Mouse (Mus musculus): ENCODE results near the gene Camk1d.

DNA sequence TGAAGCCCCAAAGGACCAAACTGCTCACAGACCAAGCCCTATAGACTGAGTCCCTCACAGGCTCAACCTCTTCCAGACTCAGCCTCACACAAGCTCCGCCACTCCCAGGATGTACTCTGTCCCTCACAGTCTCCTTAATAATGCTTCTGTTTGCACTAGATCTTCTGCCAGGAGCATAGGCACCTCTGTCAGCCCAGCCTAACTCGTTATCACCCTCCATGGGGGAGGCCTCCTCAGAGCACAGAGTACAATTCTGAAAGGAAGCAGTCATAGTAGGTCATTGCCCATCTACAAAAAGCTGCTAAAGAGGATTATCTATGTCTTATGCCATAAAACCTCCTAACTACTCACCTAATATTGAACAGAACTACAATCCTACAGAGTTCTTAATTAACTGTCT is 276.6 kb downstream of the Camk1d start:
- no peak for TF ChIP-seq CTCF (IDR thresholded peaks at IDR 0.05; ENCODE audit: low read depth, low read length)
- no peak for TF ChIP-seq TAL1 (conservative IDR thresholded peaks at IDR 0.05; ENCODE audit: low read depth, low read length)
- no peak for TF ChIP-seq POLR2AphosphoS5 (IDR thresholded peaks at IDR 0.05; ENCODE audit: insufficient replicate concordance, low read depth, low read length)
- TF ChIP-seq GATA1 (IDR thresholded peaks at IDR 0.05; ENCODE audit: borderline replicate concordance, low read length), result no peak
- TF ChIP-seq GATA2 (IDR thresholded peaks at IDR 0.05; ENCODE audit: borderline replicate concordance, low read depth, low read length), result no peak
